Mouse (Mus musculus) frontal cortex, adult (tissue): Measurements from ENCODE around the gene Clcn1.

Experiments
- ATAC-seq: cut with Nextera tagmentation; 2 replicates; pipeline ENCODE4 v1.9.2; 2017; ENCODE audit warnings: mild to moderate bottlenecking, moderate library complexity, mixed read lengths; ENCODE audit not compliant: low TSS enrichment

The Clcn1 gene

DNA sequence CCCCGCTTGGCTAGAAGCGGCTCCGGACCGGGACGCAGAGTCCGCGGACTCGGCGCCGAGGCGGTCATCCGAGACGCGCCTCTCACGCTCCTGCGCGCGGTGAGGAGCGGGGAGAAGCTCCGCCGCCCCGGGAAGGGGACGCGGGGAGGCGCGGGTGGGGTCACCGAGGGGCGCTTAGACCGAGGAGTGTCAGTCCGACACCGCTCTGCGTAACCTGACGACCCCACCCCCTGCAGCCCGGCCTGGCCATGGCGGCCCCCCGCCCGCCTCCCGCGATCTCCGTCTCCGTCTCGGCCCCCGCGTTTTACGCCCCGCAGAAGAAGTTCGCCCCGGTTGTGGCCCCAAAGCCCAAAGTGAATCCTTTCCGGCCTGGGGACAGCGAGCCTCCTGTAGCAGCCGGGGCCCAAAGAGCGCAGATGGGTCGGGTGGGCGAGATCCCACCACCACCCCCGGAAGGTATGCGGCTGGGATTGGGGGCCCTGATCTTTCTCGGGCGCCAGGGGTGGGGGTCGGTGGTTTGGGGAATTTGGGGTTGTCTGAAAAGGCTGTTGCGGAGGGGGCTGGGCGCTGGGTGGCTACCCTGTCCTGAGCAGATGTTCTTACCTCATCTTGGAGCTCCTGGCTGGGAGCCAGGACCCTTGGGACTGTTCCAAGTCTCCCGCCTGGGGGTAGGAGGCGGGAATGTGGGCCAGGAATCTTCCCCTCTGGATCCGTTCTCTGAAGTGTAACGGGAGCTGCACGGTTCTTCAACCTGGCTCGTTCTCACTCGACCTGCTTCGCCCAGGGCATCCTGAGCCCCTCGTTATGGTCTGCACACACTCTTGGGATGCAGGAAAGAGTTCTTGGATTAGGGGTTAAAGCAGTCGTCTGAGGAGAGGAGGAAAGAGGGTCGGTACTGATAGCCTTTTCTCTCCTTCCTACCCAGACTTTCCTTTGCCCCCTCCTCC is 63.8 kb downstream of the Clcn1 start:
- ATAC-seq, result no peak

DNA sequence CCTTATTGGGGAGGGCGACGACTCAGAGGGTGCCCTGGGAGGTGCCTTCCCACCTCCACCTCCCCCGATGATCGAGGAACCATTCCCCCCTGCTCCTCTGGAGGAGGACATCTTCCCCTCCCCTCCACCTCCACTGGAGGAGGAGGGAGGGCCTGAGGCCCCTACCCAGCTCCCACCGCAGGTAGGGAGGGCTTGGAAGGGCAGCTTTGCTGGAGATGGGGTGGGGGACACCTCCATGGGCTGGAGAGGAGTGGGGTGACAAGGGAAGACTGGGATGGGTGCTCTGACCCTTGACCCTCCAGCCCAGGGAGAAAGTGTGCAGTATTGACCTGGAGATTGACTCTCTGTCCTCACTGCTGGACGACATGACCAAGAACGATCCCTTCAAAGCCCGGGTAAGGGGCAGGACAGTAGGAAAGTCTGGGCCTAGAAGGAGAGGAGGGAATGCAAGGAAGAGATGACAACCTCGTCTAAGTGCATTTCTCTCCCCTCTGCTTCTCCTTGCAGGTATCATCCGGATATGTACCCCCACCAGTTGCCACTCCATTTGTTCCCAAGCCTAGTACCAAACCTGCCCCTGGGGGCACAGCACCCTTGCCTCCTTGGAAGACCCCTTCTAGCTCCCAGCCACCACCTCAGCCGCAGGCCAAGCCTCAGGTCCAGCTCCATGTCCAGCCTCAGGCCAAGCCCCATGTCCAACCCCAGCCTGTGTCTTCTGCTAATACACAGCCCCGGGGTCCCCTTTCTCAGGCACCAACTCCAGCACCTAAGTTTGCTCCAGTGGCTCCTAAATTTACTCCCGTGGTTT is 64.7 kb downstream of the Clcn1 start:
- ATAC-seq, result no peak

DNA sequence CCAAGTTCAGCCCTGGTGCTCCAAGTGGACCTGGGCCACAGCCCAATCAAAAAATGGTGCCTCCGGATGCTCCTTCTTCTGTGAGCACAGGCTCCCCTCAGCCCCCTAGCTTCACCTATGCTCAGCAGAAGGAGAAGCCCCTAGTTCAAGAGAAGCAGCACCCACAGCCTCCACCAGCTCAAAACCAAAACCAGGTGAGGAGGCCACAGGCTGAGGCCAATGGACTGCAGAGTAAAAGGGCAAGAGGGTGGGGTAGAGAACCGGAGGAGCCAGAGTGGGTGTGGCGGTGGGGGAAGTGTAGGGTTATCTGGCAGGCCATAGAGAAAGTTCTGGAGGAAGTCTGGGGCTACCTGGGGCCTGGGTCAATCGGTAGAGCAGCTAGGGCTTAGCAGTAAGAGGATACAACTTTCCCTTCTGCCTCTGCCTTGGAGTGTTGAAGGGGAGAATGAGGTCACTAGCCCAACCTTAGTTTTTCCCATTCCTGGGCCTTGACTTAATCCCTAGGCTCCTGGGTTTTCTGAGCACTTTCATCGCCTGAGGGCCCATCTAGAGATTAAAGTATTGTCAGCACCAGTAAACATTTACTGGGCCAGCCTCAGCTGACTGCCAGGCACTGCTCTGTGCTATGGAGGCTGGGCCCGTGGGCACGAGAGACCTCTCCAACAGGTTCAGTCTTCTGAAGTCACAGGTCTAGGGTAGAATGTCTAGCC is 65.4 kb downstream of the Clcn1 start:
- no peak for ATAC-seq

DNA sequence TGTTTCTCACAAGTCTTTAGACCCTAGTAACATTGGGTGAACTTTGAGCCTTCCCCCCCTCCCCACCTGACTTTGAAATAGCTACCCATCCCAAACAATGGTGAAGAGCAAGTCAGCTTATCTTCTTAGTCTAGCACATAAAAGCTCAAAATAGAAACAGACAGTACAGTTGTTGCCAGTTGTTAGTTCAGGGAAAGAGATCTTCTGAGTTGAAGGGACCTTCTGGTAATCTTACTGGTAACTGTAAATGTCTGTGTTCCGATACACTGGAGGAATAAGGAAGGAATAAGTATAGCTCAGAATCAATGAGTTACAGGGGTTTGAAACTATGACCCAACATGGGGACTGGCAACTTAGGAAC is 66.0 kb downstream of the Clcn1 start:
- no peak for ATAC-seq

DNA sequence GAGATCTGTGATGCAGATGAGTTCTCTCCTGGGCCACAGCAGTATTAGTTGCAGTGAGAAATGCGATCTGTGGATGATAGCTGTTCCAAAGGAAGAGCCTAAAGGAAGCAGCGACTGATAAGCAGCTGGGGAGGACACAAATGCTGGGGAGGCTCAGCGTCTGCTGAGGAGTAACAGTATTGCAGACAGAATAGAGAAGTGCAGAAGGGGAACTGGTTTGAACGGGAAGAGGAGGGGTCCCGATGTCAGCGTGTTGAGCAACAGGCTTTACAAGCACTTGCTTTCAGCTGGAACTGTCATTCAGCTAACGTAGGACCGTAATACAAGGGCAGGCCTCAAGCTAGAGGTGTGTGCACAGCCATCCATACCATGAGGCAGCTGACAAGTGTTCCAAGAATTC is 66.7 kb downstream of the Clcn1 start:
- no peak for ATAC-seq

DNA sequence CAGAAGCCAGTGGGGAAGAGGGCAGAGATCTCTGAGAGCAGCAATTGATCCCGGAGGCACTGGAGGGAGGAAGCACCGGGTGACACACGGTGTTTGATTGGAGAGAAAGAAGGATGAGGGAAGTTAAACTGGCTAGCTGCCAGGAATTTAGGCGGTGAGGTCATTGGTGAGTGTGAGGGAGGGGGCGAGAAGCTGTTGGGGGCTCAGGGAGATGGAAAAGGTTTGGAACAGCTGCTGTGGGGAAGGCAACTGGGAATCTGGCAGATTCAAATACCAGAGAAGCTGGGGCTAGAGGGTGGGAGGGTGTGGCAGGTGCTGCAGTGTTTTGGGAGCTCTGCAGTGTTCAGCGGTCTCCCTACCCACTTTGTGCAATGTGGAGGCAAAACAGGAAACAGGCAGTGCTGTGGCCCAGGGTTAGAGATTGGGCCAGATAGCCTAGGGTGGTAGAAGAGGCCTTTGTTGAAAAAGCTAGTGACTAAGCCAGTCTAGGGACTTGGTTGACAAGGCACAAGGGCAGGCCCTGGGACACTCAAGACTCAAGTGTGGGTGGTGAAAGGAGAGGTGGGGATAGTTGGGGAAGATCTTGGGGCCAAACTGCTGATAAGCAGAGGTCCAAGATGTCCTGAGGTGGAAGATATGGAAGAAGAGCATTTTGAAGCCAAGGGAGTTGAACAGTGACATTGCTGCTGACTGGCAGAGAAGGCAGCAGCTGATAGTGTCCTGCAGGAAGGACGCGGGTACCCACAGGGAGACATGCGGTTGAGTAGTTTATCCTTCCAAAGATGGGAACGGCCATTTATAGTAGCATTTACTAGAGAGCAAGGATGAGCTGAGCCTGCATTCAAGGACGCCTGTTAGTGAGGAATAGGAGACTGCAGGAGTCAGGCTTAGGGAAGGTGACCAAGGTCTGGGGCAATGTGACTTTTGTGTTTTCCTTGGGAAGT is 67.9 kb downstream of the Clcn1 start:
- ATAC-seq, result peak; percentile 14

DNA sequence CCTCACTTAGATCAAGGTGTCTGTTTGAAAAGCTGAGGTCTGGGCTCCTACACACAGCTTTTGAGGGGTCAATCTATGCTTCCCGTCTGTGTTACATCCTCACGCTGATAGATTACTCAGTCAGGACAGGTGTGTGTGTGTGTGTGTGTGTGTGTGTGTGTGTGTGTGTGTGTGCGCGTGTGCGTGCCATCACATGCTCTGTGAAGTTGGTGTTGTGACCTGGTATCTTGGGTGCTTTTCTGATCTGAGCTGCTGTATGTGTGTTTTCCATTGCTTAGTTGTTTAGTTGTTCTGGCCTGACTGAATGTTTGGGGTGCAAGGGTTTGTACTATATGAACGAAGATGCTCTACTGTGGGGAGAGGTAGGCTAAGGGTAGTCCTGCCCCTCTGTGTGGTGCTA is 68.9 kb downstream of the Clcn1 start:
- no peak for ATAC-seq

DNA sequence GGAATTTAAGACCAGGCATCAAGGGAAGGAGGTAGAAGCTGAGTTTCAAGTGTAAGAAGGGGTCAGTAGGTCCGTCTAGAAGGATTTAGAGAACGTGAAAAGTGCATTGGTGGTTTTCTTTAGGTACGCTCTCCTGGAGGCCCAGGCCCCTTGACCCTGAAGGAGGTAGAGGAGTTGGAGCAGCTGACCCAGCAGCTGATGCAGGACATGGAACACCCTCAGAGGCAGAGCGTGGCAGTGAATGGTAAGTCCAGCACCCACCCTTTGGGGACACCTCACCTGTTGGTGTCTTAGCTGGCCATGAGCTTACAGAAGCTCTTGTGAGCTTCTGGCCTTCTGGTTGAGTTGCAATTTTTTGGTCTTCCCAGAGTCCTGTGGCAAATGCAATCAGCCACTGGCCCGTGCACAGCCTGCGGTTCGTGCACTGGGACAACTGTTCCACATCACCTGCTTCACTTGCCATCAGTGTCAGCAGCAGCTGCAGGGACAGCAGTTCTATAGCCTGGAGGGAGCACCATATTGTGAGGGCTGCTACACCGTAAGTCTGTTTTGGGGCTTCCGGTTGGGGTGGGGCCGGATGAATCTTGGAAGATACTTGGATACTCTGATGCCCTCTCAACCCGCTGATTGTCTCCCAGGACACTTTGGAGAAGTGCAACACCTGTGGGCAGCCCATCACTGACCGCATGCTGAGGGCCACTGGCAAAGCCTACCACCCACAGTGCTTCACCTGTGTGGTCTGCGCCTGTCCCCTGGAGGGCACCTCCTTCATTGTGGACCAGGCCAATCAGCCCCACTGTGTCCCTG is 69.5 kb downstream of the Clcn1 start:
- ATAC-seq, result no peak

DNA sequence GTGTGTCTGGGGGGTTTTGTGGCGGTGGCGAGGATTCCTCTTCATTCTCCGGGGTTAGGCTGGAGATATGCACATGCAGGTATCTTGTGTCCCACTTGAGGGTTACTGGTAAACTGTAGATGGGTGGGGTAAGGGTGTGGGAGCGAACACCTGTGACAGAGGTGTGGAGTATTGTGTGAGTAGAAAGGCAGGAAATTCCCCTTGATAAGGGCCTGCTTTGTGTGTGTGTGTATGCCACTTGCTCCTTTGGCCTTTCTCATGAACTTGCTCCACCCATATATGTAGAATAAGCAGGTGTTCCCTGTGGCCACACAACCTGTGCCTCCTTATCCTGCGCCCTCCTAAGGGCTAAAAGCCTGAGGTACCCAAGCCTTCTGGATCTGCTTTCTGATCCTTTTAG is 70.4 kb downstream of the Clcn1 start:
- no peak for ATAC-seq

DNA sequence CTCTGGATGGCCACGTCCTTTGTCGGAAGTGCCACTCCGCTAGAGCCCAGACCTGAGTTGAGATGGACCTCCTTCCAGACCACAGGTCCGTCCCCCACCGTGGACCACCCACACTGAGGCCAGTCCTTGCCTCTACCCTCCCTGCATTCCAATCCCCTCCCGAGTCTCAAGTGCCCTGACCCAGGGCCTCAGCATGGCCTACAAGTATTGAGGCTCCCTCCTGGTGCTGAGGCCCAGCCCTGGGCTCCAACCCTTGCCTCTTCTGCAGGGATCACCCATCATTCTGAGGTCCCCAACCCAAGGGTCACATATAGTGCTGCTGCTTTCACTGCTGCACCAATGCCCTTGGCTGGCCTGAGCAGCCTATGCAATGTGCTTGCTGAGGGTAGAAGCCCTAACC is 71.4 kb downstream of the Clcn1 start:
- ATAC-seq, result no peak

DNA sequence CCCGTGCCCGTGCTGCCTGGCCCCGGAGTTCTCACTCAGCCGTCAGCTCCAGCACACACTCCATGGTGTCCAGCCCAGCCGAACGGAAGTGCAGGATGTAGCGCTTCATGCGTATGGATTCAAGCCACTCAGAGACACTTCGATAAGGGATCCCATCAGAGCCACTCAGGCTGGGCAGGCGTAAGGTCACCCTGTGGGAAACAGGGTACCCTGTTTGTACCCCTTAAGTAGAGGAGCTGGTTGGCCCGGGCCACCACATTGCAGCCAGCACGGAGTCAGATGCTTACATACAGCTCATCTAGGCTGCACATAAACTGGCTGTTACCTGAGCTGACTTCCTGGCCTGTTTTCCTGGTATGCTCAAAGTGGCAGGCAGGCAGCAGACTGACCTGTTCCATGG is 72.4 kb downstream of the Clcn1 start:
- ATAC-seq, result no peak

DNA sequence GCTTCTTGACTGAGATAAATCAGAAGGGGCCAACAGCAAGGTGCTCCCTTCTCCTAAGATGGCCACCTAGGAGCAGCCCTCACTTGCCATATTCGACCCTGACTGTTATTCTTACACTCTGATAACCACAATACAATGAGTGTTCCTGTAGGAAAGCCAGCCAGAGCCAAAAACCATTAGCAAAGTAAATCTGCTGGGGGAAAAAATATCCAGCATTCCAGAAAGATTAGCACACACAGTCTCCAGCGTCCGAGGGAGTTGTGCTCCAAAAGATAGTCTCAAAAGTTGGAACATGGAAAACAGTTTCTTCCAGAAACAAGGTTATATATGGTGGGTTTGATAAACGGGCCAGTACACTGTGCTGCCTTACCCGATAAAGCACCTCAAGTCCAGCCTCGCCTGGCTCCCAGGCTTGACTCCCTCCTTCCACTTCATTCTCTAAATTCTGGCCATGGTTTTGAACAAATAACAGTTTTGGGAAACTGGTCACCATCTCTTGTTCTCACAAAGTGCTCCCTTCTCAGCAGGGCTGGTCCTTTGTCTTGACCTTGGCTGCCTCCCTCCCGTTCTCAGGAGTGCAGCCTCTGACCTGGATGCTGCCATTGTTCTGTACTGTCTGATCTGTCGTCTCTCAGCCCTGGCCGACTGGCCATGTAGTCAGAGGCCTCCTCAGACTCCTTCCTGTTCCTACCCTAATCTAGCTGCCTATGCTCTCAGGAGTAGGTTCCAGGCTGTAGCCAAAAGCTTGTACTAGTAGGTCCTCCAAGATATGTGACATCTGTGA is 73.1 kb downstream of the Clcn1 start:
- ATAC-seq, result no peak

DNA sequence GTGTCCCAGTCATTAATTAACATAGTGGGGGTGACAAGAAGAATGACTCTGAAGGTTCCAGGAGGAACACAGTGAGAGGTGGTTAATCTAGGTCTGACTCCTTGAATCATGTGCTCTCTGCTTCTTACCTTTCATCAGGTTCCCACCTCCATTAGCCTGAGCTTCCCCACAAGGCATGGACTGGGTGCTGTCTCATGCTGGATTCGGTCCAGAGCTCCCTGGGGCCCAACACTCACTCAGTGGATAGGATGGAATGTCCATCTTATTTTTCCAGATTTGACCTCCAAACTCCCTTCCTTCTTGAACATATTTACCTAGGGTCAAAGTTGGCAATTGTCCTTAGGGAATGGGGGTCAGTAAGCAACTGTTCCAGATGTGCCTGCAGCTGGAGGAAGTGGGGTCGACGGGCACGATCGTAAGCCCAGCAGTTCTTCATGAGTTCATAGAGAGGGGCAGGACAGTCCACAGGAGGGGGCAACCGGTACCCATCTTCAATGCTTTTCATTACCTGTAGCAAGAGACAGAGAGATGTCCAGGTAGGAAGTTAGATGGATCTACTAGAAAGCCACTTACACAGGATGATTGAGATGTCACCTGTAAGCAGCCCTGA is 73.9 kb downstream of the Clcn1 start:
- ATAC-seq, result no peak

DNA sequence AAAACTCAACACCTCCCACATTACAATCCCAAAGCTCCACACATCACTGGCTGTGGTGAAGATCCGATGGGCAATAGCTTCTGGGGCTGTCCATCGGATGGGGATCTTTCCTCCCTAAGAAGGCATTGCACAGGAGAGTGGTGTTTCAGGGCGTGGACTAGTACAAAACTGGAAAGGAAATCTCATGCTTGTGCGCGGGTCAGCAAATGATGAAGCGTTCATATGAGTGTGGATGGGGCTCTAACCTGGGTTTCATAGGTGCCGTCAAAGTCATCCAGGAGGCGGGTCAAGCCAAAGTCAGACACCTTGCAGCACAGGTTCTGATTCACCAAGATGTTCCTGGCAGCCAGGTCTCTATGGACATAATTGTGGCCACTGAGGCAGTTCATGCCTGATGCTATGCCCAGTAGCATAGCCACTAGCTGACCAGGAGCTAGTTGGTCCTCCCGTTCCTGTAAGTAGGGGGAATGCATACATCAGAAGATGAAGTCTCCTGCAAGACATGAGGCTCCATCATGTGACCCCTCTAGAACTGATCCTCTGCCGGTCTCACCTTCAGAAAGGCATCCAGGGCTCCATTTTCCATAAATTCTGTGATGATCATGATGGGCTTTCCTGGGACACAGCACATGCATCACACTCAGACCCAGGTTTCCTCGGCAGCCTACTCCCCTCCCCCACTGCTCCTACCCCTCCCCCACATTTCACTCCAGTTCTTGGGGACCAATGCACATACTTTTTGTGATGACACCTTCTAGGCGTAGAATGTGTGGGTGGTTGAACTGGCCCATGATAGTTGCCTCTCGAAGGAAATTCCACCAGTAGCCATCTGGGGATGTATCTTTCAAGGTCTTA is 74.8 kb downstream of the Clcn1 start:
- ATAC-seq, result no peak

DNA sequence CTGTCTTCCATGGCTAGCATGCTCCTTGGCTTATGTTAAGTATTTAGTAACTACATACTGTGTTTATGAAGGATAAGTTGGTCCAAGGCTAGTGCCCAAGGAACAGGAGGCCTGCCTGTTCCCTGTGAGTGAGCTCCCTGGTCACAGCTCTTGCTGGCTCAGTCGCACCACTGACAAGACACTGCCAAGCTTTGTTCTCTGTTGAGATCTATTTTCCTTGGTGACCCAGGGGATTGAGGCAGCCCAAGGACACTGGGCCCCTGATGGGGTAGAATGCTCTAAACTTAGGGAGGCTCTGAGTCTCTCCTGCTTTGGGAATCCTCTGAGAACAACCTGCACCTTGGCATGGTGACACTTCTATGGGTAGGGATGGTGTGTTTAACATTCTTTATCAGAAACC is 75.6 kb downstream of the Clcn1 start:
- ATAC-seq, result 0 out of 2 replicates have a peak, but pooled peaks have one; percentile 11

DNA sequence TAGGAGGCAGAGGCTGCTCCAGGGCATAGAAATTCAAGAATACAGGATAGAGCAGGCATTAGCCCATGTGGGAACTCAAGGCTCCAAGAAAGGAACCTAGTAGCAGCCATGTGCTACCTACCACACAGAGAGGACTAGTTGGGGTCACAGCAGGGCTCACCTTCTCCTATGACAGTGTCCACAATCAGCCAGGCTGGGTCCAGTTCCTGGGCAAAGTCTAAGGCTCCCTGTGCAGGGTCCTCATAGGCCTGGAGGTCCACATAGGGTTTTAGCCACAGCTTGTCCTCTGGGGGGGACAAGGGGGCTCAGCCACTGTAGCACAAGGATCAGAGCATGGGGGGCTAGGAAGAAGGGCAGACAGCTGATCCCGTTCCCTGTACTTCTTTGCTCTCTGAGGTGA is 76.0 kb downstream of the Clcn1 start:
- ATAC-seq, result no peak

DNA sequence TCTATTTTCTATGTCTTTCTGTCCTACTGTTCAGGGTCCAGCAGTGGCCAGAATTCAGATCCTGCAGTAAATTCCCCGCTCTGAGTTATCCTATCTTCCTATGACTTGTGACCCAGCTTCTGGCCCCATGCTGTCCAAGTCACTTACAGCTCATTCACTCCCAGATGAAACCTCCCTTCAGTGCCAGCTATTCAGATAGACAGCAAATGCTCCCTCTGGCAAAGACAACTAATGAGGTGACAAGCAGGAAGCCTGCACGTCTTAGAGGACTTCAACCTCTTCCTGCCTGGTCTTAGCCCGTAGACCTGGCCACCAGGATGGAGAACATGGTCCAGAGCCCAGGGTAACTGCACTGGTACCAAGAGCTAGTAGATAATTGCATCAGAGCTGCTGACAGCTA is 76.5 kb downstream of the Clcn1 start:
- ATAC-seq, result no peak

DNA sequence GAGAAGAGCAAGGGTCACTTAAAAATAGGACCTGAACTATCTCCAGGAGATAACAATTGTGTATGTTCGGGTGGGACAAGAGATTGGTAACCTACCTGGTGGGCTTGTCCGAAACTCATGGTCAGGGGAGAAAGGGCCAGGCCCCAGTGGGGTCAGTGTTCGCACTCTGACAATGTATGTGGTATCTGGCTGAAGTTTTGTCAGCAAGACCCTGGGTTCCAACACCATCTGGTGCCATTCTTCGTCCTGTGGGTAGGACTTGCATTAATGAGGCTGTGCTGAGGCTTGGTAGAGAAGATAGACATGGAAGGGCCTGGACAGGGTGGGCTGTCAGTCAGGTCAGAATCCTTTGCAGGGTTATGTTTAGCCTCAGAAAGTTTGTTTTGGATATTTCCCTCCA is 77.6 kb downstream of the Clcn1 start:
- no peak for ATAC-seq
